Mouse (Mus musculus): ENCODE data around the gene Ankrd12. TPM values are rescaled to one million over a fixed set of nuclear protein-coding genes. Genes with fewer than 3 reads are reported as not detected.

Ankrd12 gene
- total RNA-seq, 2 experiments from 2014 or later: 23.4 to 27.9 TPM

DNA sequence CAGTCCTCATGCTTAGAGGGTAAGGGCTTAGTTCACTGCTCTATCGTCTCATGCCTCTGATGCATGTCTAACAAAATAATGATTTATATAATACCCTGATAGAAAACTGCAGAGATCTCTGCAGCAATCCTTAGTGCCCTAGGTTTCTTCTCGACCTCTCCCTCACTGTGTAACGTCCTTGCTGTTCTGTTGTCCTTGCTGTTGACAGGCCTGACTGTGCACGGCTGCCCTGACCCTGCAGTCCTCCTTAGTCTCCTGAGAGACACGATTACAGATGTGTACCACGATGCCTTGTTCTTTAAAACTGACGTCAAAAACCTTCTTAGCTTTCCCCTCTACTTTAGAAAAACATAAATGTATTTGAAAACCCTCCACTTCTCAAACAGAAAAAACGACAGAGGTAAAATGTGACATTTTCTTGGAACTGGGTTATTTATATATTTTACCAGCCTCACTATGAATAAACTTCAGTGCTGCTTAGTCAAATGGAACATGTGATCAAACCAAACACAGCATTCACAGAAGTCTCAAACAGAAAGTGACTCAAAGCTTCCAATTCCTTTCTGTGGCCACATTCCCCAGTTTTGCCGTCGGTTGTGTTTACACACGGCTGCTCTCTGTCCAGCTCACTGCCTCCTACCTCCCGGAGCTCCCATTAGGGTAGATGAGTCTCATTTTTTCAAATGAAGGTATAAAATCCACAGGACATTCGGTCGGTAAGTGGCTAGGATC, 137.3 kb downstream of the Ankrd12 start:
- DNase-seq: no peak
- intact Hi-C loops (cut with DNase I): no loop called here

DNA sequence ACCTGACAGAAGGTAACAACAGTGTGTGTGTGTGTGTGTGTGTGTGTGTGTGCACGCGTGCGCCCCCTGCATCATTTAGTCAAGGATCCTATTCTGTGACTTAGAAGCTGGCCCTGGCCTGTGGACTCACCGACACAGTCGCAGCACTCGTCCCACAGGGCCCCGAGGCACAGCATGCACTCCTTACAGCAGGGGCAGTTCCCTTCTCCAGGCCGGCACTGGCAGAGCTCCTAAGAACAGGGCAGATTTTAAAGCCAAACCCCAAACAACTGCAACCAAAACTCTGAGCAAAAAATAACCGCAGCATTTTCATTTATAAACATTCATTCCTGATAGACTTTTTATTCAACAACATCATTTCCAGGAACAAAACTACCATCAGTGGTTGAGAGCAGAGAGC, 139.2 kb downstream of the Ankrd12 start:
- intact Hi-C loops (cut with DNase I): no loop called here
- no peak for DNase-seq

DNA sequence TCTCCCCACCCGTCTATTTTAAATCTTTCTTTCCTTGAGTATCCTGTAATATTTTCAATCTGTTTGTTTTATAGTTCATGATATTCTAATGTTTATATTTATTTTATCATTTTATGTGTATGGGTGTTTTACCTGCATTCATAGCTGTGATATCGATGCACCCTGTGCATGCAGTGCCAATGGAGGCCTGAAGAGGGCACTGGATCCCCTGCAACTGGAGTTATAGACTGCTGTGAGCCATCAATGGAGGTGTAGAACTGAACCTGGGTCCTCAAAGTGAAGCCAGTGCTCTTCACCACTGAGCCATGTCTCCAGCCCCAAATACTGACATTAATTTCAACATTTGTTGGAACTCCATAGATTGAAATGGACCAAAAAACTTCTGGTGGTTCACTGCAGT, 143.1 kb downstream of the Ankrd12 start:
- no peak for DNase-seq
- intact Hi-C loops (cut with DNase I): no loop called here

DNA sequence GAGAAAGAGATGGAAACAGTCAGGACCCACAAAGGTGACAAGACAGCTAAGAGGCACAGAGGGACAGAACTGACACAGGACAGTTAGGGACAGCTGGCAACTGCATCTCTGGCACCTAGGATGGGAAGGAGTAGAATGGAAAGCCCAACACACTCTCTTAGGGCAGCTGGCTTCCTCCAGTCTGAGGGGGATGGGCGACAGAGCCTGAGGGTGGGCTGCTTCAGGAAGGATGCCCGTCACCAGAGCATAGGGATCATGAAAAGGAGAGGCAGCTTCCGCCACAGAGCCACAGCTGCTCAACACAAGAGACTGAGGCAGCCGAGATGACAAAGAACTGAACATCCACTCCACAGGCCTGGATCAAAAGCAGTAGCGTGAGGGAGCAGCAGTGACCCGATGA, 145.4 kb downstream of the Ankrd12 start:
- no peak for DNase-seq
- intact Hi-C loops (cut with DNase I): no loop called here

DNA sequence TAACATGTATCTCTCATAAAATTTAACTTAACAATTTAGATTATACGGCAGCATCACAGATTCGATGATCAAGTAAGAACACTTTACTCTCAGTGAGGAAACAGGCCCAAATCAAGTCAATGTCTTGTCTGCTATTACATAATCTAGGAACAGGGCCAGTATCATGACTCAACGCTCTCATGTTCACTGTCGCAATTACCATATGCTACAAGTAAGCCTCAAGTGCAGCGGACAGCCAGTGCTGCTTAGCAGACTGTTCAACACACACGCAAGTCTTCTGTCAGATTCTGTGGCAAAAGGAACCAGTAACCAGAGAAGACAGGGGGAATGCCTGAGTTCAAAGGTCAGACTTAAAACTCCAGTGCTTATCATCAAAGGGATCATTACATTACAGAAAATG, 145.9 kb downstream of the Ankrd12 start:
- DNase-seq: peak; percentile 24 to 41
- intact Hi-C loops (cut with DNase I): no loop called here

DNA sequence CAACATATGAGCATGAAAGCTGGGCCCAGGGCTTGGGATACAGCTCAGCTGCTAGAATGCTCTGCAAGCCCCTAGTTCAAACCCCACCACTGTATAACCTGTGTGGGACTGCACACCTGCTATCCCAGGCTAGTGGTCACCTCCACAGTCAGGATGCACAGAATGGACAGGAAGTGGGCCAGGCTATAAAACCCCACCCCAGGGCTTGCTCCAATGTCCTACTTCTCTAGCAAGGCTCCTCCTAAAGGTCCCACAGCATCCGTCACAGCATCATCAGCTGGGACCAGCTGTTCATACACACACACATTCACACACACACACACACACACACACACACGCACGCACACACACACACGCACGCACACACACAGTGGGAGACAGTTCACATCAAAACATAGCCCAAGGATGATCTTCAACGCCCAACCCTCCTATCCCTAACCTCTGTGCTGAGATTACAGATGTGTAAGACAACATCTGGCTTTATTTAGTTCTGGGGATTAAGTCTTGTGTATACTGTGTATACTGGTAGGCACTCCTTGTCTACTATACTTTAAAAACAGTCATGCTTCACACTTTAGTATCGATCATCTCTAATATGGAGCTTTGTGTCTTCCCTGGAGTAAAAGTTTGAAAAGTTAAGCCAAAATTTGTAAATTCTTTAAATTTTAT, 146.6 kb downstream of the Ankrd12 start:
- DNase-seq: no peak
- intact Hi-C loops (cut with DNase I): no loop called here

DNA sequence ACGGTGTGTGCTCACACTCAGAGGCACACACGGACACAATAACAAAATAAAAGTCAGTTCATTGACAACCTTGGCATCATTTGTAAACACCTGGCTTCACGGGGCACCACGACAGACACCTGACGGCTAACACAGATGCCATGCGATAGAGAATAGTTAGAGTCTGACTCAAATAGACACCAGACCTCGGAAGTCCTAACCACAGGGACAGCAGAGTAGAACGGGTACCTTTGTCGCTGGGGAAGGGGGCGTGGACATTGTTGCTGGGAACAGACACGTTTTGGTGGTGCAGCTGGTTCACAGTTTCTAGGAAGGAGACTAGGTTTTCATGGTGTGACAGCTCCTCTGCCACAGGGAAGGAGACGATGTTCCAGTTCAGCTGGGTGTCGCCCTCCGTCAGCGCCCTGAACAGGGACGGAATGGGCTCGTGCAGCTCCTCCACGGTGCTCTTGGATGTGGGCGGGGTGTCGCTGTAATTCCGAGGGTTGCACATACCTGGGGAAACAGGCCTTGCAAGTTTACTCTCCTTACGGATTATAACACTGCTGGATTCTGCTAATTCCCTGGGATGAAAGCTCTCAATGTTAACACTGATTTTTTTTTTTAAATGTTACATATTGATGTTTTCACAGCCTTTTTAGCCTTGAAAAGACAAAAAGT, 147.4 kb downstream of the Ankrd12 start:
- DNase-seq: no peak
- intact Hi-C loops (cut with DNase I): no loop called here

DNA sequence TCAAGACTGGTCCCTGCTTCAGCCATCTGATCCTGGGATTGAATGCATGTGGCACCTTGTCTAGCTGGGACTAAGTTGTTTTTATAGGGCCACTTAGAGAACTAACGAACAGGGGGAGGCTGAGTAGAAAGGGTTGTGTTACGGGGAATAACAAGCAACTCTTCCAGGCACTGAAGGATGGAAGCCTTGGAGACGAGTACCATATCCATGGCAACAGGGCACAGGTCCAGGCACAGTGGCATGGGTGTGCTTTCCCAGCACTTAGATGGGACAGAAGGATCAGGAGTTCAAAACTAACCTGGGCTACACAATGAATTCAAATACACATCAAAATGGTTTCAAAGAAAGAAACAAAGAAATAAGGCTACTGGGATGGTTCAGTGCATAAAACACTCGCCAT, 149.8 kb downstream of the Ankrd12 start:
- intact Hi-C loops (cut with DNase I): no loop called here
- no peak for DNase-seq

DNA sequence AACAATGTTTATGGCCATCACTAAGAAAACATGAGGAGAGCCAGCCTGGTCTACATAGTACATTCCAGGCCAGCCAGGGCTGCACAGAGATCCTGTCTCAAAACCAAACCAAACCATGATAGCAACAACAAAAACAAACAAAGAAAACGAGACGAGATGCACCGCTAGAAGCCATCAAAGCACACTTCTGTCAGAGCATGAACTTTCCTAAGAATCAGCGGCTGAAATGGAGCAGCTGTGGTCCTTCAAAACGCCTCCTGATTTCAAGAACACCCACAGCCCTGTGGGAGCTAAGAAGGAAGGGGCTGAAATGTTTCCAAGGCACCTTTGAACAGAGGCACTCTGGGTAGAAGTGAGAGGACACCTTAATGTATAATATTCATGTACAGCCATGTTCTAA, 152.7 kb downstream of the Ankrd12 start:
- DNase-seq: no peak
- intact Hi-C loops (cut with DNase I): no loop called here

DNA sequence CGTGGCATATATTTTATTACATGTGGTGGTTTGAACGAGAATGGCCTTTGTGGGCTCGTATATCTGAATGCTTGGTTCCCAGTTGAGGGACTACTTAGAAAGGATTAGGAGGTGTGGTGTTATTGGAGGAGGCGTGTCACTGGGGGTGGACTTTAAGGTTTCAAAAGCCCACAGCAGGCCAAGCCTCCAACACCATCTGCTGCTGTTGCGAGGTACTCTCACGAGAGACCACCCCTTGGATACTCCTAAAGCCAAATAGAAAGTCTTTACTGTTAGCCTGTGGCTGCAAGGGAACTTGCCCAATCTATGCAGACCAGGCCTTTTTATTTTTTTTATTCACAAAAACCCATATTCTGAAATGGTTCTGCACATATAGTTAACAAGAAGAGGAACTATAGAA, 154.9 kb downstream of the Ankrd12 start:
- intact Hi-C loops (cut with DNase I): no loop called here
- no peak for DNase-seq

DNA sequence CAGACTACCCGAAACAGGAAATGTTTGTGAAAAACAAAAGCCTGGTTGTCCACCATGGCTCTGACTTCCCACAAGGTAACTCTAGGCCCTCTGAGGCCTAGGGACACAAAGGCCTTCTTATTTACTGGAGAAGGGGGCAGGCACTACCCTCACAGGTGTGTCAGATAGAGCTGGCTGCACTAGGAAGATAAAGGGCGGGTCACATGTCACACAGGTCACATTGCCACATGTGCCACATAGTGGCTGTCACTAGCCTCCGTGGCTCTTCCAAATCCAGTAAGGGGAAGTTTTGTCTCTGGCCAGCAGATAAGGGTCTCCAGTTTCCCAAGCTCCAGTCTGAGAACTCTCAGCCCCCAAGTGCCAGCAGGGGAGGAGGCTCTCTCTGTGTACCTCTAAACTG, 157.7 kb downstream of the Ankrd12 start:
- no peak for DNase-seq
- intact Hi-C loops (cut with DNase I): loop anchor here (5.0 kb wide), 1 partner anchor 33 kb away; the partner anchor contains the start of gene Twsg1

DNA sequence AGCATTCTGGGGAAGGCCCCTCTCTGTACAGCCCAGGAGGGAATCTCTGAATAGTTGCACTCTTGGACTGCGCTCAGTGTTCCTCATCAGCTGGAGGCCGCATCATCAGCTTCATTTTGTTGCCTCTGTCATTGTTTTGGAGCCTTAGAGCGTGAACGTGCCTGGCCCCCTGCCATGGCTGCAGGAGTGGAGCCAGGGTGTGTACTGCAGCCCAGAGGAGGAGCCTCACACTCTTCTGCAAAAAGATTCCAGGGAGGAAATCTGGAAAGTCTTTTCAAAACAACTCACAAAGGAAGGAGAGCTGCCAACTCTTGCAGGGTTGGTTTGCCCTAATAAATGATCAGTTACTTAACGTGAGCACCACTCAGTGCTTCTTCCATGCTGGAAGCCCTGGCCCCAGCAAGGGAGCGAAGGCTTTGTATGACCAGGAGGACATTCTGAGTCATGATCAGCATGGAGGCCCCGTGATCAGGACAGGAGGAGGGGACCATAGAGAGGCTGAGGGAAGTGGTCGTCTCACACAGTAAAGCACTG, 160.7 kb downstream of the Ankrd12 start:
- peak; percentile 90 to 93 for DNase-seq
- intact Hi-C loops (cut with DNase I): loop anchor here (5.0 kb wide), 1 partner anchor 36 kb away; the partner anchor contains the start of gene Twsg1

Other genes with a start within 250 kb of the Ankrd12 start
- 10 to 100 TPM; 39.4 to 41.1 TPM for gene Ralbp1, start 191.3 kb downstream of the Ankrd12 start, total RNA-seq (2021)
- gene Twsg1, start 125.9 kb downstream of the Ankrd12 start, total RNA-seq (2021): 10 to 100 TPM; 73.7 to 75.5 TPM
- 1,000 to 10,000 TPM; 1,205 to 1,266 TPM for gene Ndufv2, start 24.5 kb upstream of the Ankrd12 start, total RNA-seq (2021)
- 10 to 100 TPM; 21.6 to 26.7 TPM for gene Washc1, start 34.5 kb upstream of the Ankrd12 start, total RNA-seq (2021)
- gene Ddx11, start 46.4 kb upstream of the Ankrd12 start, total RNA-seq (2021): 1 to 10 TPM in 1 of 2 experiments, under 1 TPM in 1; 0.89 to 1.1 TPM